Mouse (Mus musculus): ENCODE data around the gene Tmprss2. TPM values are rescaled to one million over a fixed set of nuclear protein-coding genes. Genes with fewer than 3 reads are reported as not detected.

Gene Tmprss2
- total RNA-seq, 2 experiments from 2014 or later, result not detected

Other genes with a start within 250 kb of the Tmprss2 start
- gene Mx1, start 148.3 kb downstream of the Tmprss2 start, total RNA-seq (2021), result 1 to 10 TPM; 1.4 to 2.9 TPM
- gene Fam3b, start 96.4 kb downstream of the Tmprss2 start, total RNA-seq (2021), result not detected
- under 1 TPM in 1 of 2 experiments, not detected in 1; 0.16 TPM for gene Ripk4, start 152.6 kb upstream of the Tmprss2 start, total RNA-seq (2021)
- gene Prdm15, start 240.7 kb upstream of the Tmprss2 start, total RNA-seq (2021), result 1 to 10 TPM; 5.1 TPM